In the genomic region with DNA sequence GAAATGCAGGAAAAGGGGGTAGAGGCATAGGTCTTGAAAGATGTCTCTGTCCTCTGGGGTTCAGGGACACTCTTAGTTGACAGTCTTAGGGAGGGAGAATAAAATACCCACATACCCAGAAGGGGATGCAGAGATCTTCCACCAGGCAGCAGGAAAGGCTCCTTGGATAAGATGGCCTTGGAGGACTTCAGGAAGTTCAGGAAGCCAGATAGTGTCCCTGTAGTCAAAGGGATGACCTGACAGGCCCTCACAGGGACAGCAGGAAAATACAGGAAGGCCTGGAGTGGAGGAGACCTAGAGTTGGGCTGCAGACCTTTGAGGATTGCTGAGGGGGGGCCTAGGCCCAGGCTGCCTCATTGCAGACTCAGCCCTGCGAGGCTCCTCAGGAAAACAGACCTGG, we compare ENCODE assay signal across 20 mouse cellular contexts. TPM values are rescaled to one million over a fixed set of nuclear protein-coding genes. Genes with fewer than 3 reads are reported as not detected.
DNase-seq lines count a peak whose midpoint lies in the region; ATAC-seq lines count a peak whose summit lies in the region.
"Had no signal": no experiment of that assay in that cellular context is flagged by ENCODE, and none has a peak within 500 bp of the region (broad histone marks: within the 10 kb centered on the region; RNA-seq: fewer than 3 reads in every experiment).

No protein-coding gene starts in this region.

- intact Hi-C loops in heart, postnatal 14 days (cut with DNase I) = no loop called here

- H3K9ac ChIP-seq in heart, embryonic 11.5 days (ENCODE audit: low read depth, low read length) = no peak overlapping the region
- H3K9ac ChIP-seq in liver, embryonic 16.5 days (ENCODE audit: low read depth, low read length) = no peak overlapping the region
- H3K9ac ChIP-seq: embryonic facial prominence, embryonic 13.5 days; heart, embryonic 13.5 days; hindbrain, embryonic 13.5 days had no signal

- no peaks in the 10 kb centered on the region for H3K9me3 ChIP-seq in heart, embryonic 11.5 days (replicated peaks; ENCODE audit: control insufficient read depth, low read length)
- peaks cover 5% of the 10 kb centered on the region for H3K9me3 ChIP-seq in megakaryocyte, embryonic 14.5 days
- H3K9me3 ChIP-seq in liver, embryonic 16.5 days (replicated peaks; ENCODE audit: control insufficient read depth, low read length) = no peaks in the 10 kb centered on the region
- H3K9me3 ChIP-seq: embryonic facial prominence, embryonic 13.5 days; heart, embryonic 13.5 days; hindbrain, embryonic 13.5 days had no signal

- no peaks in the 10 kb centered on the region for H3K36me3 ChIP-seq in heart, embryonic 11.5 days (ENCODE audit: control insufficient read depth, insufficient read depth, low read length)
- H3K36me3 ChIP-seq in megakaryocyte, embryonic 14.5 days (replicated peaks; ENCODE audit: low read length) = peaks cover 15% of the 10 kb centered on the region
- H3K36me3 ChIP-seq in liver, embryonic 16.5 days (ENCODE audit: control insufficient read depth, insufficient read depth) = no peaks in the 10 kb centered on the region
- H3K36me3 ChIP-seq: embryonic facial prominence, embryonic 13.5 days; heart, embryonic 13.5 days; hindbrain, embryonic 13.5 days had no signal

- H3K27ac ChIP-seq in heart, embryonic 11.5 days (ENCODE audit: low read depth, low read length) = peak overlapping the region; percentile 6; the same call in 1 of the 2 replicates
- H3K27ac ChIP-seq in liver, embryonic 16.5 days (ENCODE audit: low read length) = no peak overlapping the region
- H3K27ac ChIP-seq: embryonic facial prominence, embryonic 13.5 days; heart, embryonic 13.5 days; hindbrain, embryonic 13.5 days; hindbrain, postnatal 0 days had no signal

- no peak for DNase-seq in heart, postnatal 14 days
- DNase-seq in lung, adult 18-20 months = no peak
- DNase-seq: adrenal gland, postnatal 14 days; cerebellum, adult 11-12 months; cerebellum, adult 9-11 months; cerebellum, postnatal 36 days; gastrocnemius, postnatal 36 days; heart, adult 11 months had no signal

- H3K4me3 ChIP-seq in heart, embryonic 11.5 days (ENCODE audit: low read depth, low read length) = no peak overlapping the region
- peak overlapping the region; percentile 62 for H3K4me3 ChIP-seq in megakaryocyte, embryonic 14.5 days (replicated peaks)
- no peak overlapping the region for H3K4me3 ChIP-seq in liver, embryonic 16.5 days (ENCODE audit: low read depth, low read length)
- H3K4me3 ChIP-seq: embryonic facial prominence, embryonic 13.5 days; heart, embryonic 13.5 days; hindbrain, embryonic 13.5 days had no signal

- H3K4me2 ChIP-seq in heart, embryonic 11.5 days = no peak overlapping the region
- no peak overlapping the region for H3K4me2 ChIP-seq in liver, embryonic 16.5 days (ENCODE audit: low read depth, low read length)
- H3K4me2 ChIP-seq: embryonic facial prominence, embryonic 13.5 days; heart, embryonic 13.5 days; hindbrain, embryonic 13.5 days had no signal

- H3K4me1 ChIP-seq in heart, embryonic 11.5 days (ENCODE audit: control insufficient read depth, insufficient read depth, low read length) = peaks cover 29% of the 10 kb centered on the region
- peaks cover 93% of the 10 kb centered on the region for H3K4me1 ChIP-seq in megakaryocyte, embryonic 14.5 days
- no peaks in the 10 kb centered on the region for H3K4me1 ChIP-seq in liver, embryonic 16.5 days (ENCODE audit: control insufficient read depth, low read depth, low read length)

- ATAC-seq in heart, embryonic 11.5 days (replicated peaks; ENCODE audit: insufficient number of reproducible peaks, low FRiP score, low TSS enrichment) = no peak
- no peak for ATAC-seq in megakaryocyte, adult 5-6 weeks (ENCODE audit: poor library complexity, severe bottlenecking)
- ATAC-seq in liver, embryonic 16.5 days (ENCODE audit: low read depth) = peak; percentile 61
- ATAC-seq: activated CD4-positive, CD25-positive, alpha-beta regulatory T cell, adult 4 months; forebrain, embryonic 14.5 days; hindbrain, postnatal 0 days; Patski had no signal

- H3K27me3 ChIP-seq in heart, embryonic 11.5 days (ENCODE audit: control insufficient read depth, insufficient read depth, low read length) = no peaks in the 10 kb centered on the region
- no peaks in the 10 kb centered on the region for H3K27me3 ChIP-seq in megakaryocyte, embryonic 14.5 days (replicated peaks)
- no peaks in the 10 kb centered on the region for H3K27me3 ChIP-seq in liver, embryonic 16.5 days (ENCODE audit: control insufficient read depth, insufficient read depth, low read depth, low read length)
- H3K27me3 ChIP-seq: CH12.LX; embryonic facial prominence, embryonic 13.5 days; hindbrain, embryonic 13.5 days; Patski had no signal

- WGBS in heart, embryonic 11.5 days (ENCODE audit: insufficient replicate concordance) = 56% methylated on average over 1 of the region's 1 CpGs
- WGBS in liver, embryonic 16.5 days (ENCODE audit: insufficient replicate concordance) = 53% methylated on average over 1 of the region's 1 CpGs

RNA-seq across cellular contexts. Expression of gene Fam207a, which starts 35.6 kb away (rescaled TPM):
- polyA plus RNA-seq in heart, embryonic 11.5 days (2014; fragmentation: Nextera tagmentation; extraction: Ambion mirVana) = 26.2 and 28.1 TPM in 2 replicates
- 1 to 10 TPM; 9.6 TPM for total RNA-seq in heart, postnatal 14 days (2021)
- polyA plus RNA-seq in megakaryocyte, embryonic 14.5 days (2012; ENCODE audit: insufficient read depth, low replicate concordance) = 19.5 and 88.9 TPM in 2 replicates
- total RNA-seq in megakaryocyte, adult 5-6 weeks (2015) = 11.5 and 11.7 TPM in 2 replicates
- total RNA-seq in megakaryocyte, adult 5-6 weeks (2017) = 36.3 and 46.5 TPM in 2 replicates
- 12.1 and 13.8 TPM in 2 replicates for polyA plus RNA-seq in liver, embryonic 16.5 days (2015; fragmentation: Nextera tagmentation; extraction: Ambion mirVana)

RNA-seq across cellular contexts. Expression of gene Itgb2, which starts 50.1 kb away (rescaled TPM):
- polyA plus RNA-seq in heart, embryonic 11.5 days (2014; fragmentation: Nextera tagmentation; extraction: Ambion mirVana) = 2.3 and 2.4 TPM in 2 replicates
- total RNA-seq in heart, postnatal 14 days (2021) = 1 to 10 TPM; 5.4 to 9.0 TPM
- polyA plus RNA-seq in megakaryocyte, embryonic 14.5 days (2012; ENCODE audit: insufficient read depth, low replicate concordance) = 35.5 and 120 TPM in 2 replicates
- total RNA-seq in megakaryocyte, adult 5-6 weeks (2015) = 342 TPM in 2 replicates
- total RNA-seq in megakaryocyte, adult 5-6 weeks (2017) = 400 and 419 TPM in 2 replicates
- 18.2 and 20.6 TPM in 2 replicates for polyA plus RNA-seq in liver, embryonic 16.5 days (2015; fragmentation: Nextera tagmentation; extraction: Ambion mirVana)
